Mouse (Mus musculus) CH12.LX (cell line): ENCODE data around the gene Gm26965.

ENCODE experiments used
- CHD1 ChIP-seq: IDR thresholded peaks from 2 replicates; pipeline ENCODE4 v1.6.1; 2012; ENCODE audit warnings: low read depth, low read length, improper control_type of control experiment, inconsistent platforms
- CTCF ChIP-seq, 2 experiments: IDR thresholded peaks in 1 of 2; conservative IDR thresholded peaks in 1 of 2; 2 replicates each; pipeline ENCODE4 v1.5.1; 2011 to 2012; ENCODE audit warnings: low read depth in 2 of 2, low read length in 2 of 2, improper control_type of control experiment in 1 of 2, inconsistent platforms in 1 of 2, mild to moderate bottlenecking in 1 of 2, moderate library complexity in 1 of 2
- E2F4 ChIP-seq: IDR thresholded peaks from 2 replicates; pipeline ENCODE4 v1.6.1; 2011; ENCODE audit warnings: low read depth, low read length, improper control_type of control experiment; ENCODE audit not compliant: insufficient replicate concordance
- EP300 ChIP-seq: IDR thresholded peaks from 2 replicates; pipeline ENCODE4 v1.6.1; 2011; ENCODE audit warnings: low read length, improper control_type of control experiment
- MAFK ChIP-seq: IDR thresholded peaks from 2 replicates; pipeline ENCODE4 v1.6.1; 2011; ENCODE audit warnings: low read length, improper control_type of control experiment; ENCODE audit not compliant: insufficient replicate concordance
- MYC ChIP-seq: IDR thresholded peaks from 2 replicates; pipeline ENCODE4 v1.6.1; 2011; ENCODE audit warnings: low read depth, mild to moderate bottlenecking, improper control_type of control experiment, low read length
- POLR2A ChIP-seq: IDR thresholded peaks from 2 replicates; pipeline ENCODE4 v1.6.1; 2011; ENCODE audit warnings: low read depth, mild to moderate bottlenecking, improper control_type of control experiment, low read length
- POLR2AphosphoS2 ChIP-seq: IDR thresholded peaks from 2 replicates; pipeline ENCODE4 v1.6.1; 2011; ENCODE audit warnings: low read depth, low read length, improper control_type of control experiment
- TCF12 ChIP-seq: IDR thresholded peaks from 2 replicates; pipeline ENCODE4 v1.6.1; 2014; ENCODE audit warnings: low read depth, mild to moderate bottlenecking, inconsistent platforms, low read length, improper control_type of control experiment
- USF1 ChIP-seq: IDR thresholded peaks from 2 replicates; pipeline ENCODE4 v1.6.1; 2014; ENCODE audit warnings: low read depth, mild to moderate bottlenecking, inconsistent platforms, low read length, improper control_type of control experiment
- ZMIZ1 ChIP-seq: IDR thresholded peaks from 2 replicates; pipeline ENCODE4 v1.6.1; 2012; ENCODE audit warnings: low read depth, mild to moderate bottlenecking, inconsistent platforms, low read length, improper control_type of control experiment
- ZNF384 ChIP-seq: IDR thresholded peaks from 2 replicates; pipeline ENCODE4 v1.6.1; 2012; ENCODE audit warnings: low read depth, low read length, improper control_type of control experiment, inconsistent platforms

DNA sequence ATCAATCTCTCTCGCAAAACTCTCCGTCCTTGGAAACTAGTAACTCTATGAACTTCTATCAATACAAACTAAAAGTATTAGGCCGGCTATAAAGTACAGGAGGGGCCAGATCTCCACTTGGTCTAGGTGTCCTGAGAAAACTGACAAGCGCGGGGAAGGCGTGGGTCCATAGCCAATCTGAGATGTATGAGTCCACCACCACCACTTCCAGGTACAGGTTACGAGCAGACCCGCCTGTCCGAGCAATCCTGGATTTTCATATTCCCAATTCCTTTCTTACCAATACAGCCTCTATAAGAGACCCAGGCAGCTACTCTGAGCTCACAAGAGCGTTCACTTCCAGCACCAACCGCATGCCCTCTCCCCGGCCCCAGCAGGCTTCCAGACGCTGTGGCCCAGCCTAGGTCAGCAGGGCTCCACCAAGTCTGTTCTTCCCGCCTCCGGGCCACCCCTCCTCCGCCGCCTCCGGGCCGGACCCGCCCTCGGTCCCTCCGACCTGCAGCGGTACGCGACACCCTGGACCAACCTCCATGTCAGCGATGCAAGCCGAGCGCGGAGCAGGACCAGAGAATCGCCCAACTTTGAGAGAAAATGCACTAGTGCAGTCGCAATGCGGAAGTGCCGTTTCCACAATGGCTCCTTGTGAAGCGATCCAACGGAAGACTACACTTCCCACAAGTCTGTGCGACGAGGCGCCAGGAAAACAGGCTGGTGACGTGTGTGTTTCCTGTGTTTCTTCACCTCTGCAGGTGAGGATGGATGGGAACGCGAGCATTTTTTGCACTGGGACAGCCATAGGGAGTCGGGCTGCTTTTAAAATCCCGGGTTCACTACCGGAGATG lies 26.8 kb upstream of the Gm26965 start:
- TF ChIP-seq ZNF384 = no peak
- TF ChIP-seq E2F4 = peak; percentile 84; the same call in 1 of the 2 replicates
- no peak for TF ChIP-seq CHD1
- peak; percentile 32; the same call in 1 of the 2 replicates for TF ChIP-seq MYC
- TF ChIP-seq MAFK = no peak; the same call in 1 of the 2 replicates
- TF ChIP-seq POLR2AphosphoS2 = peak; percentile 60; the same call in 1 of the 2 replicates
- peak; percentile 80; the same call in 1 of the 2 replicates for TF ChIP-seq TCF12
- TF ChIP-seq CTCF (conservative IDR thresholded peaks at IDR 0.05 in 1 of 2, IDR thresholded peaks at IDR 0.05 in 1 of 2; ENCODE audit: low read depth in 2 of 2, low read length in 2 of 2) = no peak
- no peak; the same call in 1 of the 2 replicates for TF ChIP-seq ZMIZ1
- TF ChIP-seq POLR2A = peak; percentile 79
- TF ChIP-seq USF1 = no peak
- TF ChIP-seq EP300 = no peak
